Mouse (Mus musculus): ENCODE results near the gene Slc5a10. TPM values are rescaled to one million over a fixed set of nuclear protein-coding genes. Genes with fewer than 3 reads are reported as not detected.

The Slc5a10 gene
- polyA plus RNA-seq, 1 experiment from 2014 or later, result not detected

- 89% methylated on average over 5 of the region's 5 CpGs for WGBS
- no peak overlapping the region for H3K4me3 ChIP-seq
- peaks cover 26% of the 10 kb centered on the region for H3K4me1 ChIP-seq
- H3K36me3 ChIP-seq (replicated peaks), result no peaks in the 10 kb centered on the region
- DNase-seq (ENCODE audit: low spot score), result no peak
- no peaks in the 10 kb centered on the region for H3K9me3 ChIP-seq
- no peak overlapping the region for H3K27ac ChIP-seq (replicated peaks)
- no peaks in the 10 kb centered on the region for H3K27me3 ChIP-seq (replicated peaks; ENCODE audit: low read depth, poor library complexity, severe bottlenecking)
Measured at GRCm38 (mm10) chr11:61662189-61662588, 58.4 kb downstream of the Slc5a10 start.

- 73% methylated on average over 7 of the region's 7 CpGs for WGBS
- no peaks in the 10 kb centered on the region for H3K36me3 ChIP-seq (replicated peaks)
- no peak overlapping the region for H3K27ac ChIP-seq (replicated peaks)
- peaks cover 26% of the 10 kb centered on the region for H3K4me1 ChIP-seq
- DNase-seq (ENCODE audit: low spot score), result no peak
- no peaks in the 10 kb centered on the region for H3K9me3 ChIP-seq
- no peak overlapping the region for H3K4me3 ChIP-seq
- H3K27me3 ChIP-seq (replicated peaks; ENCODE audit: low read depth, poor library complexity, severe bottlenecking), result no peaks in the 10 kb centered on the region
Measured at GRCm38 (mm10) chr11:61660806-61661392, 59.7 kb downstream of the Slc5a10 start.

DNA sequence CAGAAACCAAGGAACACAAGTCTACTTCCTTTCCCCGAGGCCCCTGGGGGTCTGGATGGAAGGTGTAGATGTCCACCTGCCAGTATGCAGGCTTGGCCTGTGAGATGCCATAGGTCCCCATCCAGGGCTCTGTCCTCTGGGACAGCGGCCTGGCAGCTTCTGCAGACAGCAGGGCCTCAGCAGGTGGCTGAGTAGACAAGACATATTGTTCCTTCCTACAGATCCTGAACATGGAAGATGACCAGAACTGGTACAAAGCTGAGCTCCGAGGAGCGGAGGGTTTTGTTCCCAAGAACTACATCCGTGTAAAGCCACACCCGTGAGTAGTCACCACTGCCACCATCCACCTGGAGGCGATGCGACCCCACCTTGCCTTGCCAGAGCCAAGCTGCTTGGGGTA, 60.6 kb downstream of the Slc5a10 start:
- no peaks in the 10 kb centered on the region for H3K27me3 ChIP-seq (replicated peaks; ENCODE audit: low read depth, poor library complexity, severe bottlenecking)
- no peak overlapping the region for H3K4me3 ChIP-seq
- H3K27ac ChIP-seq (replicated peaks), result no peak overlapping the region
- no peaks in the 10 kb centered on the region for H3K9me3 ChIP-seq
- WGBS, result 89% methylated on average over 8 of the region's 8 CpGs
- peaks cover 25% of the 10 kb centered on the region for H3K4me1 ChIP-seq
- H3K36me3 ChIP-seq (replicated peaks), result no peaks in the 10 kb centered on the region
- no peak for DNase-seq (ENCODE audit: low spot score)

- Histone ChIP-seq H3K27ac (replicated peaks) (no peak overlapping the region), H3K4me1 (peaks cover 24% of the 10 kb centered on the region), H3K9me3 (no peaks in the 10 kb centered on the region), H3K36me3 (replicated peaks) (no peaks in the 10 kb centered on the region), H3K4me3 (no peak overlapping the region), H3K27me3 (replicated peaks; ENCODE audit: low read depth, poor library complexity, severe bottlenecking) (no peaks in the 10 kb centered on the region)
- no peak for DNase-seq (ENCODE audit: low spot score)
- 77% methylated on average over 4 of the region's 4 CpGs for WGBS
Measured at GRCm38 (mm10) chr11:61659011-61659858, 61.4 kb downstream of the Slc5a10 start.

DNA sequence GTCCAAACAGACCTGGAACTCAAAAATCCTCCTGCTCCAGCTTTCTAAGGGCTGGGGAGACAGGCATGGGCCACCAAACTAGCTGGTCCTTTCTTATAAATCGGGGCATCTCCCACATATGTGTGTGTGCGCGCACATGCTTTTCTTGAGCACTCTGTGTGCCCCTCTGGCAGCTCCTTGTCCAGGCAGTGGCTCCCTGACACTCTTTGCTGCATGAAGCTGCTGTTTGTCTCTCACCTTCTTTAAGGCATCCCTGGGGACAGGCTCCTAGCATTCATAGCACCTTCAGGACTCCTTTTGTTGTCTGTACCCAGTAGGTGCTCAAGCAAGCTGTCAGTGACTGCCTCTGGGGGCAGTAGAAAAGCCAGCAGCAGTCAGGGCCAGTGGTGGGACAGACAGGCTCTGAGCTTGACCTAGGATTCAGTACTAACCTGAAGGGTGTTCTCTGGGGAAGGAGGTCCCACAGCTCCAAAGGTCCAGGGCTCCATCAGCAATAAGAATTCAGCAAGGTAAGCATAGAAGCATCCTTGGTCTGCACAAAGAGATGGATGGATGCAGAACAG, 62.2 kb downstream of the Slc5a10 start:
- H3K4me3 ChIP-seq, result no peak overlapping the region
- H3K4me1 ChIP-seq, result peaks cover 24% of the 10 kb centered on the region
- WGBS, result 92% methylated on average over 3 of the region's 3 CpGs
- DNase-seq (ENCODE audit: low spot score), result no peak
- peak overlapping the region; percentile 40; the same call in 1 of the 2 replicates for H3K27ac ChIP-seq (replicated peaks)
- no peaks in the 10 kb centered on the region for H3K9me3 ChIP-seq
- H3K36me3 ChIP-seq (replicated peaks), result no peaks in the 10 kb centered on the region
- no peaks in the 10 kb centered on the region for H3K27me3 ChIP-seq (replicated peaks; ENCODE audit: low read depth, poor library complexity, severe bottlenecking)

- no peak for DNase-seq (ENCODE audit: low spot score)
- Histone ChIP-seq H3K4me3 (no peak overlapping the region), H3K36me3 (replicated peaks) (no peaks in the 10 kb centered on the region), H3K9me3 (no peaks in the 10 kb centered on the region), H3K4me1 (peaks cover 29% of the 10 kb centered on the region), H3K27ac (replicated peaks) (no peak overlapping the region), H3K27me3 (replicated peaks; ENCODE audit: low read depth, poor library complexity, severe bottlenecking) (no peaks in the 10 kb centered on the region)
- 70% methylated on average over 2 of the region's 2 CpGs for WGBS
Measured at GRCm38 (mm10) chr11:61657432-61657831, 63.2 kb downstream of the Slc5a10 start.

GRCm38 (mm10) chr11:61656148-61656850, 64.3 kb downstream of the Slc5a10 start:
- H3K9me3 ChIP-seq, result no peaks in the 10 kb centered on the region
- H3K36me3 ChIP-seq (replicated peaks), result no peaks in the 10 kb centered on the region
- WGBS, result 74% methylated on average over 6 of the region's 6 CpGs
- no peak overlapping the region for H3K27ac ChIP-seq (replicated peaks)
- no peak for DNase-seq (ENCODE audit: low spot score)
- no peak overlapping the region for H3K4me3 ChIP-seq
- no peaks in the 10 kb centered on the region for H3K27me3 ChIP-seq (replicated peaks; ENCODE audit: low read depth, poor library complexity, severe bottlenecking)
- H3K4me1 ChIP-seq, result peaks cover 26% of the 10 kb centered on the region

GRCm38 (mm10) chr11:61655649-61656048, 65.0 kb downstream of the Slc5a10 start:
- WGBS, result 64% methylated on average over 4 of the region's 4 CpGs
- Histone ChIP-seq H3K9me3 (no peaks in the 10 kb centered on the region), H3K4me1 (peaks cover 23% of the 10 kb centered on the region), H3K27me3 (replicated peaks; ENCODE audit: low read depth, poor library complexity, severe bottlenecking) (no peaks in the 10 kb centered on the region), H3K27ac (replicated peaks) (no peak overlapping the region), H3K36me3 (replicated peaks) (no peaks in the 10 kb centered on the region), H3K4me3 (no peak overlapping the region)
- DNase-seq (ENCODE audit: low spot score), result no peak

GRCm38 (mm10) chr11:61654786-61655311, 65.8 kb downstream of the Slc5a10 start:
- no peak overlapping the region for H3K27ac ChIP-seq (replicated peaks)
- no peaks in the 10 kb centered on the region for H3K9me3 ChIP-seq
- DNase-seq (ENCODE audit: low spot score), result no peak
- no peaks in the 10 kb centered on the region for H3K36me3 ChIP-seq (replicated peaks)
- H3K4me1 ChIP-seq, result peaks cover 23% of the 10 kb centered on the region
- H3K27me3 ChIP-seq (replicated peaks; ENCODE audit: low read depth, poor library complexity, severe bottlenecking), result no peaks in the 10 kb centered on the region
- WGBS, result 87% methylated on average over 4 of the region's 4 CpGs
- H3K4me3 ChIP-seq, result no peak overlapping the region

- no peaks in the 10 kb centered on the region for H3K36me3 ChIP-seq (replicated peaks)
- no peak overlapping the region for H3K27ac ChIP-seq (replicated peaks)
- H3K27me3 ChIP-seq (replicated peaks; ENCODE audit: low read depth, poor library complexity, severe bottlenecking), result no peaks in the 10 kb centered on the region
- WGBS, result 84% methylated on average over 2 of the region's 2 CpGs
- no peak for DNase-seq (ENCODE audit: low spot score)
- no peaks in the 10 kb centered on the region for H3K9me3 ChIP-seq
- H3K4me3 ChIP-seq, result peak overlapping the region; percentile 32; the same call in 1 of the 2 replicates
- peaks cover 14% of the 10 kb centered on the region; the same call in 1 of the 2 replicates for H3K4me1 ChIP-seq
Measured at GRCm38 (mm10) chr11:61653568-61653967, 67.1 kb downstream of the Slc5a10 start.

DNA sequence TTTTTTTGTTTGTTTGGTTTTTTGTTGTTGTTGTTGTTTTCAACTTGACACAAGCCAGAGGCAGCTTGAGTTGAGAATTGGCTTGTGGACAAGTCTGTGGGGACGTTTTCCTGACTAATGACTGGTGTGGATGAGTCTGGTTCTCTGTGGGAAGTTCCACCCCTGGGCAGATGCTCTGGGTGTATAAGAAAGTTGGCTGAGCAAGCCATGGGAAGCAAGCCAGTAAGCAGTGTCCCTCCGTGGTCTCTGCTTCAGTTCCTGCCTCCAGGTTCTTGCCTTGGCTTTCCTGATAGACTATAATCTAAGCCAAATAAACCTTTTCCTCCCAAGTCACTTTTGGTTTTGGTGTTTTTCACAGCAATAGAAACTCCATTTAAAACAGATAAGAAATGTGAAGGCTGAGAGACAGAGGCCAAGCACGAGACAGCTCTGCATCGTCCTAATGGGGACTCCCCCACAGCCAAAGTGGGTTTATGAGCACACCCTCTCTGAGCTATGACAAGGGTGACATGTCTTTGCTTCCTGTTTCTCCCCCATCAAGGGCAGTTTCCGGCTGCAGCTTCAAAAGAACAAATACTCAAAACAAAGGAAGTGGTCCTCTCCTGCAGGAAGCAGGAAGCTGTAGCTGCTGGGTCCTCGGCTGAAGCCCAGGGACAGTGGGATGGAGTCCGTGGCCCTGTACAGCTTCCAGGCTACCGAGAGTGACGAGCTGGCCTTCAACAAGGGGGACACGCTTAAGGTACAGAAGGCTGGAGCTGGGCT, 67.8 kb downstream of the Slc5a10 start, which contains the start of gene Grap:
Gene Grap, plus strand, starts transcription at position 580 of the 762 bp plus-strand sequence.
- Histone ChIP-seq H3K27ac (replicated peaks) (no peak within 1 kb of the TSS; the same call in 1 of the 2 replicates), H3K36me3 (replicated peaks) (no peaks in the 10 kb centered on the region), H3K9me3 (no peaks in the 10 kb centered on the region), H3K4me1 (peaks cover 9% of the 10 kb centered on the region; the same call in 1 of the 2 replicates), H3K27me3 (replicated peaks; ENCODE audit: low read depth, poor library complexity, severe bottlenecking) (no peaks in the 10 kb centered on the region), H3K4me3 (peak within 1 kb of the TSS; percentile 32; the same call in 1 of the 2 replicates)
- WGBS, result 75% methylated on average over 10 of the region's 10 CpGs
- no peak for DNase-seq (ENCODE audit: low spot score)
